Mouse (Mus musculus) gastrocnemius, adult 8-10 months (tissue): ENCODE results near the gene Slc12a9. TPM values are rescaled to one million over a fixed set of nuclear protein-coding genes. Genes with fewer than 3 reads are reported as not detected.
A peak's percentile ranks its signal among the peaks of the same experiment; 100 is the strongest.

Experiments
- DNase-seq, 2 experiments: peaks; one replicate each; pipeline ENCODE4 v3.0.0; 2022; ENCODE audit warnings: low spot score in 2 of 2
- total RNA-seq, 4 experiments: library from RNA; stranded (reverse); gene quantifications; 2 replicates each; pipeline ENCODE4 v1.2.4; 2022

Gene Slc12a9
- total RNA-seq, 4 experiments from 2014 or later = 1.7 to 3.6 (median 1.9) TPM

GRCm38 (mm10) chr5:137313466-137314192, 19.8 kb downstream of the Slc12a9 start:
- DNase-seq = no peak

GRCm38 (mm10) chr5:137308356-137308755, 25.0 kb downstream of the Slc12a9 start:
- no peak for DNase-seq

- peak; percentile 74 to 85 for DNase-seq
These were observed 26.1 kb downstream of the Slc12a9 start, which contains the start of gene Srrt for GRCm38 (mm10) chr5:137307071-137307912. Srrt (minus strand) TSS chr5:137307674.

- no peak for DNase-seq
These were observed 26.9 kb downstream of the Slc12a9 start for GRCm38 (mm10) chr5:137306439-137307005.

- no peak for DNase-seq
These were observed 27.6 kb downstream of the Slc12a9 start for GRCm38 (mm10) chr5:137305822-137306221.

GRCm38 (mm10) chr5:137304816-137305215, 28.6 kb downstream of the Slc12a9 start:
- no peak for DNase-seq

- no peak for DNase-seq
These were observed 29.2 kb downstream of the Slc12a9 start for GRCm38 (mm10) chr5:137304165-137304564.

- DNase-seq = no peak
These were observed 29.8 kb downstream of the Slc12a9 start for GRCm38 (mm10) chr5:137303609-137304008.

GRCm38 (mm10) chr5:137301253-137301652, 32.1 kb downstream of the Slc12a9 start:
- no peak for DNase-seq

GRCm38 (mm10) chr5:137299240-137299639, 34.2 kb downstream of the Slc12a9 start:
- no peak for DNase-seq

- no peak for DNase-seq
These were observed 36.3 kb downstream of the Slc12a9 start for GRCm38 (mm10) chr5:137297126-137297525.

GRCm38 (mm10) chr5:137295712-137296111, 37.7 kb downstream of the Slc12a9 start:
- no peak for DNase-seq

- no peak for DNase-seq
These were observed 38.1 kb downstream of the Slc12a9 start for GRCm38 (mm10) chr5:137295296-137295695.

GRCm38 (mm10) chr5:137294744-137295093, 38.7 kb downstream of the Slc12a9 start:
- no peak for DNase-seq

GRCm38 (mm10) chr5:137293839-137294743, 39.3 kb downstream of the Slc12a9 start, which contains the start of gene Ufsp1:
Ufsp1 (plus strand) TSS chr5:137294629.
- DNase-seq = peak; percentile 91 to 96

GRCm38 (mm10) chr5:137293282-137293681, 40.1 kb downstream of the Slc12a9 start:
- peak; percentile 66 to 67 for DNase-seq

GRCm38 (mm10) chr5:137291381-137291926, 41.9 kb downstream of the Slc12a9 start:
- DNase-seq = no peak

- DNase-seq = peak; percentile 67 to 79
These were observed 42.7 kb downstream of the Slc12a9 start for GRCm38 (mm10) chr5:137290677-137291076.

- DNase-seq = no peak
These were observed 43.6 kb downstream of the Slc12a9 start for GRCm38 (mm10) chr5:137289591-137290365.

- peak; percentile 58 to 75 for DNase-seq
These were observed 44.4 kb downstream of the Slc12a9 start for GRCm38 (mm10) chr5:137288999-137289470.
